Mouse (Mus musculus): ENCODE results near the gene Cxcr2. TPM values are rescaled to one million over a fixed set of nuclear protein-coding genes. Genes with fewer than 3 reads are reported as not detected.

Gene Cxcr2
- polyA plus RNA-seq (2014; fragmentation: Illumina TruSeq; extraction: RNeasy Lipid Tissue Mini Kit (QIAGEN cat#74804); ENCODE audit: low read depth, low replicate concordance), result not detected

GRCm38 (mm10) chr1:74153461-74154184 is at the start of gene Cxcr2:
Gene Cxcr2 (plus strand): TSS chr1:74153989.

GRCm38 (mm10) chr1:74124021-74124981 is 29.5 kb upstream of the Cxcr2 start, which contains the start of gene Tns1:
Gene Tns1 (minus strand): TSS chr1:74124449.

GRCm38 (mm10) chr1:74124991-74125552 is 28.7 kb upstream of the Cxcr2 start, which contains the start of gene Rufy4:
Gene Rufy4 (plus strand): TSS chr1:74125541.

GRCm38 (mm10) chr1:74194445-74194844 is 40.7 kb downstream of the Cxcr2 start, which contains the start of gene Cxcr1:
Gene Cxcr1 (minus strand): TSS chr1:74194631.

Other genes with a start within 250 kb of the Cxcr2 start
- gene Tns1, start 29.5 kb upstream of the Cxcr2 start, polyA plus RNA-seq (2014; fragmentation: Illumina TruSeq; extraction: RNeasy Lipid Tissue Mini Kit (QIAGEN cat#74804); ENCODE audit: low read depth, low replicate concordance), result 7.4 TPM
- gene Rufy4, start 28.4 kb upstream of the Cxcr2 start, polyA plus RNA-seq (2014; fragmentation: Illumina TruSeq; extraction: RNeasy Lipid Tissue Mini Kit (QIAGEN cat#74804); ENCODE audit: low read depth, low replicate concordance), result not detected
- gene Cxcr1, start 40.6 kb downstream of the Cxcr2 start, polyA plus RNA-seq (2014; fragmentation: Illumina TruSeq; extraction: RNeasy Lipid Tissue Mini Kit (QIAGEN cat#74804); ENCODE audit: low read depth, low replicate concordance), result not detected
- gene Arpc2, start 82.1 kb downstream of the Cxcr2 start, polyA plus RNA-seq (2014; fragmentation: Illumina TruSeq; extraction: RNeasy Lipid Tissue Mini Kit (QIAGEN cat#74804); ENCODE audit: low read depth, low replicate concordance), result 208 TPM
- gene Gpbar1, start 124.6 kb downstream of the Cxcr2 start, polyA plus RNA-seq (2014; fragmentation: Illumina TruSeq; extraction: RNeasy Lipid Tissue Mini Kit (QIAGEN cat#74804); ENCODE audit: low read depth, low replicate concordance), result not detected
- 7.8 TPM for gene Aamp, start 130.7 kb downstream of the Cxcr2 start, polyA plus RNA-seq (2014; fragmentation: Illumina TruSeq; extraction: RNeasy Lipid Tissue Mini Kit (QIAGEN cat#74804); ENCODE audit: low read depth, low replicate concordance)
- gene Pnkd, start 130.9 kb downstream of the Cxcr2 start, polyA plus RNA-seq (2014; fragmentation: Illumina TruSeq; extraction: RNeasy Lipid Tissue Mini Kit (QIAGEN cat#74804); ENCODE audit: low read depth, low replicate concordance), result 11.1 TPM
- 21.5 TPM for gene Tmbim1, start 151.6 kb downstream of the Cxcr2 start, polyA plus RNA-seq (2014; fragmentation: Illumina TruSeq; extraction: RNeasy Lipid Tissue Mini Kit (QIAGEN cat#74804); ENCODE audit: low read depth, low replicate concordance)
- gene Catip, start 208.1 kb downstream of the Cxcr2 start, polyA plus RNA-seq (2014; fragmentation: Illumina TruSeq; extraction: RNeasy Lipid Tissue Mini Kit (QIAGEN cat#74804); ENCODE audit: low read depth, low replicate concordance), result not detected
- gene Slc11a1, start 221.2 kb downstream of the Cxcr2 start, polyA plus RNA-seq (2014; fragmentation: Illumina TruSeq; extraction: RNeasy Lipid Tissue Mini Kit (QIAGEN cat#74804); ENCODE audit: low read depth, low replicate concordance), result 1.7 TPM
- 26.7 TPM for gene Ctdsp1, start 237.5 kb downstream of the Cxcr2 start, polyA plus RNA-seq (2014; fragmentation: Illumina TruSeq; extraction: RNeasy Lipid Tissue Mini Kit (QIAGEN cat#74804); ENCODE audit: low read depth, low replicate concordance)